ENCODE assay signal across 8 mouse cellular contexts in the genomic region with DNA sequence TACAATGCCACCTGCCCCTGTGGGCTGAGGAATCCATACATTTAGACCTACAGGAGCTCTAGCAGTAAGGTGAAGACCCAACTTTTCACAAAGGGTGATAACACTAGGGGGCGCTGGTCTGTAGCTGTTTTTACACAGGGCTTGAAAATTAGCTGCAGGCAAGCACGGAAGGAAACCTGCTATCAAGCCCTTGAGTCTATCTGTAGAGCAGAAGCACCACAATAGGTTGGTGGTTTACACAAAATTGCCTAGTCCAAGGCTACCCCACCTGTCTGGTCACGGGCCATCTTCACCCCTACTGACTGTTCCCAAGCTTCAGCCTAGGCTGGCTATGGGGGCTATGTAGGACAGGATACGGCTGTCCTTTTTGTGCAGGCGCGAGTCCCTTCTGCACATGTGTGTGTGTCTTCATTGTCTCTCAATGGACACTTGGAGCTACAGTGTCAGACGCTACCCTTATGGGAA. TPM values are rescaled to one million over a fixed set of nuclear protein-coding genes. Genes with fewer than 3 reads are reported as not detected.
DNase-seq lines count a peak whose midpoint lies in the region; ATAC-seq lines count a peak whose summit lies in the region.

No protein-coding gene starts in this region.

- H3K27me3 ChIP-seq in megakaryocyte, embryonic 14.5 days (replicated peaks), result no peaks in the 10 kb centered on the region

- peaks cover 79% of the 10 kb centered on the region for H3K4me1 ChIP-seq in megakaryocyte, embryonic 14.5 days

- H3K36me3 ChIP-seq in megakaryocyte, embryonic 14.5 days (replicated peaks; ENCODE audit: low read length), result peaks cover 49% of the 10 kb centered on the region

- peak; percentile 67 for ATAC-seq in common myeloid progenitor, adult 5-6 weeks (replicated peaks; ENCODE audit: low read depth, poor library complexity, severe bottlenecking)
- peak; percentile 75 for ATAC-seq in inflammation-experienced regulatory T-cells, adult 6 months

- peak overlapping the region; percentile 92 for H3K4me3 ChIP-seq in megakaryocyte, embryonic 14.5 days (replicated peaks)

- H3K9me3 ChIP-seq in megakaryocyte, embryonic 14.5 days, result no peaks in the 10 kb centered on the region

- intact Hi-C loops in left cerebral cortex, postnatal 10 days (cut with DNase I), result no loop called here

- DNase-seq in adipocyte (ENCODE audit: low spot score), result peak; percentile 22
- peak; percentile 74 for DNase-seq in gastrocnemius, postnatal 10 days
- peak; percentile 55 to 79 for DNase-seq in left cerebral cortex, postnatal 10 days (ENCODE audit: extremely low spot score in 1 of 2, low spot score in 2 of 2)
- DNase-seq in right cerebral cortex, postnatal 10 days (ENCODE audit: low spot score in 2 of 2), result peak; percentile 73 to 80
- DNase-seq in urinary bladder, postnatal 25 days (ENCODE audit: low spot score), result peak; percentile 68

RNA-seq across cellular contexts. Expression of a gene that starts 11.9 kb away (rescaled TPM):
- 5.8 and 9.8 TPM in 2 replicates for total RNA-seq in common myeloid progenitor, adult 5-6 weeks (2017)
- total RNA-seq in gastrocnemius, postnatal 10 days (2021), result 1 to 10 TPM; 2.9 to 4.5 TPM
- 10 to 100 TPM; 10.5 to 11.0 (median 10.6) TPM for polyA plus RNA-seq in inflammation-experienced regulatory T-cells, adult 6 months (2017; shearing (Covaris generic))
- total RNA-seq in left cerebral cortex, postnatal 10 days (2021), result 10 to 100 TPM; 11.2 to 12.3 TPM
- polyA plus RNA-seq in megakaryocyte, embryonic 14.5 days (2012; ENCODE audit: insufficient read depth, low replicate concordance), result 1.4 and 1.5 TPM in 2 replicates

RNA-seq across cellular contexts. Expression of a gene that starts 12.6 kb away (rescaled TPM):
- 1,289 and 2,367 TPM in 2 replicates for total RNA-seq in common myeloid progenitor, adult 5-6 weeks (2017)
- 100 to 1,000 TPM; 858 to 886 TPM for total RNA-seq in gastrocnemius, postnatal 10 days (2021)
- 1,000 to 10,000 TPM; 1,828 to 3,143 (median 2,832) TPM for polyA plus RNA-seq in inflammation-experienced regulatory T-cells, adult 6 months (2017; shearing (Covaris generic))
- total RNA-seq in left cerebral cortex, postnatal 10 days (2021), result 100 to 1,000 TPM; 507 to 513 TPM
- polyA plus RNA-seq in megakaryocyte, embryonic 14.5 days (2012; ENCODE audit: insufficient read depth, low replicate concordance), result 434 and 3,041 TPM in 2 replicates

RNA-seq across cellular contexts. Expression of a gene that starts 17.7 kb away (rescaled TPM):
- 0.24 and 0.55 TPM in 2 replicates for total RNA-seq in common myeloid progenitor, adult 5-6 weeks (2017)
- total RNA-seq in gastrocnemius, postnatal 10 days (2021), result under 1 TPM; 0.26 to 0.34 TPM
- under 1 TPM in 2 of 3 experiments, not detected in 1; 0.11 to 0.28 TPM for polyA plus RNA-seq in inflammation-experienced regulatory T-cells, adult 6 months (2017; shearing (Covaris generic))
- total RNA-seq in left cerebral cortex, postnatal 10 days (2021), result 1 to 10 TPM; 1.3 to 1.6 TPM
- 1.5 and 2.4 TPM in 2 replicates for polyA plus RNA-seq in megakaryocyte, embryonic 14.5 days (2012; ENCODE audit: insufficient read depth, low replicate concordance)

RNA-seq across cellular contexts. Expression of a gene that starts 28.6 kb away (rescaled TPM):
- 1.4 and 2.8 TPM in 2 replicates for total RNA-seq in common myeloid progenitor, adult 5-6 weeks (2017)
- 1 to 10 TPM; 2.1 to 3.0 TPM for total RNA-seq in gastrocnemius, postnatal 10 days (2021)
- 1 to 10 TPM; 1.1 to 1.6 (median 1.6) TPM for polyA plus RNA-seq in inflammation-experienced regulatory T-cells, adult 6 months (2017; shearing (Covaris generic))
- total RNA-seq in left cerebral cortex, postnatal 10 days (2021), result 1 to 10 TPM; 7.5 to 7.7 TPM
- polyA plus RNA-seq in megakaryocyte, embryonic 14.5 days (2012; ENCODE audit: insufficient read depth, low replicate concordance), result 0.25 TPM in 1 of 2 replicates, not detected in the other

RNA-seq across cellular contexts. Expression of a gene that starts 56.1 kb away (rescaled TPM):
- 6.7 and 8.0 TPM in 2 replicates for total RNA-seq in common myeloid progenitor, adult 5-6 weeks (2017)
- 1 to 10 TPM; 2.8 to 4.8 TPM for total RNA-seq in gastrocnemius, postnatal 10 days (2021)
- polyA plus RNA-seq in inflammation-experienced regulatory T-cells, adult 6 months (2017; shearing (Covaris generic)), result 1 to 10 TPM; 1.8 to 3.6 (median 2.6) TPM
- total RNA-seq in left cerebral cortex, postnatal 10 days (2021), result 10 to 100 TPM; 15.3 to 16.7 TPM
- 1.9 and 2.1 TPM in 2 replicates for polyA plus RNA-seq in megakaryocyte, embryonic 14.5 days (2012; ENCODE audit: insufficient read depth, low replicate concordance)

Comparison
In these comparisons a context has a peak if more than half of its experiments do, and no peak if none do; other contexts are left out.
1. Peak in every context shown above with its lines: DNase-seq, ATAC-seq and H3K4me3 ChIP-seq.
2. DNase-seq: peak in every context shown above with its lines; median percentile 76 in right cerebral cortex, postnatal 10 days; 74 in gastrocnemius, postnatal 10 days; 68 in urinary bladder, postnatal 25 days; 67 in left cerebral cortex, postnatal 10 days; 22 in adipocyte.